Mouse (Mus musculus) forebrain, embryonic 12.5 days (tissue): ENCODE results near the gene Ogfod2. TPM values are rescaled to one million over a fixed set of nuclear protein-coding genes. Genes with fewer than 3 reads are reported as not detected.

Experiments used
- ATAC-seq: fragments of 200-750 bp; cut with Nextera tagmentation; 2 replicates; pipeline ENCODE4 v1.8.0; 2017; ENCODE audit warnings: moderate TSS enrichment; ENCODE audit not compliant: low FRiP score
- H3K27ac ChIP-seq: fragments of 300-500 bp; sonication (generic); 2 replicates; pipeline ENCODE4 v1.5.1; 2016; ENCODE audit warnings: mild to moderate bottlenecking
- H3K27me3 ChIP-seq: fragments of 300-500 bp; sonication (generic); 2 replicates; pipeline ENCODE4 v1.6.1; 2016; ENCODE audit warnings: mild to moderate bottlenecking
- H3K36me3 ChIP-seq: fragments of 300-500 bp; sonication (generic); replicated peaks from 2 replicates; pipeline ENCODE4 v1.6.1; 2016; ENCODE audit warnings: mild to moderate bottlenecking
- H3K4me1 ChIP-seq: fragments of 300-500 bp; sonication (generic); 2 replicates; pipeline ENCODE4 v1.6.1; 2016
- H3K4me2 ChIP-seq: fragments of 300-500 bp; sonication (generic); 2 replicates; pipeline ENCODE4 v1.6.1; 2016; ENCODE audit warnings: mild to moderate bottlenecking, moderate library complexity
- H3K4me3 ChIP-seq: fragments of 300-500 bp; sonication (generic); replicated peaks from 2 replicates; pipeline ENCODE4 v1.5.1; 2016; ENCODE audit warnings: mild to moderate bottlenecking
- H3K9ac ChIP-seq: fragments of 300-500 bp; sonication (generic); 2 replicates; pipeline ENCODE4 v1.6.1; 2016; ENCODE audit warnings: mild to moderate bottlenecking
- H3K9me3 ChIP-seq: fragments of 300-500 bp; sonication (generic); 2 replicates; pipeline ENCODE4 v1.6.1; 2016
- WGBS: fragments of 180-500 bp; shearing (Covaris S2); methylation state at CpG from one replicate; pipeline ENCODE4 v1.1.7; 2016; 5-methylcytosine and 5-hydroxymethylcytosine counted together
- polyA plus RNA-seq: library from polyadenylated mRNA; unstranded; fragments of >200 nt; fragmentation: Nextera tagmentation; extraction: Ambion mirVana; gene quantifications from 2 replicates; pipeline ENCODE4 v1.2.1, GENCODE M21; 2016

Ogfod2 gene
- polyA plus RNA-seq, 1 experiment from 2014 or later = 17.7 TPM

- Histone ChIP-seq H3K9ac (no peak overlapping the region), H3K36me3 (no peaks in the 10 kb centered on the region), H3K4me2 (no peak overlapping the region), H3K27me3 (0 out of 2 replicates have a peak, but pooled peaks cover 2% of the 10 kb centered on the region), H3K4me1 (peaks cover 70% of the 10 kb centered on the region), H3K9me3 (no peaks in the 10 kb centered on the region), H3K27ac (no peak overlapping the region), H3K4me3 (no peak overlapping the region)
- WGBS = 88% methylated on average over 11 of the region's 11 CpGs
- no peak for ATAC-seq
Measured at GRCm38 (mm10) chr5:124163445-124163844, 51.3 kb downstream of the Ogfod2 start.

Other genes starting within 250 kb of the Ogfod2 start
- gene Hcar2, start 246.8 kb upstream of the Ogfod2 start, polyA plus RNA-seq = not detected in 2 replicates
- 0.09 and 0.17 TPM in 2 replicates for gene Hcar1, start 232.3 kb upstream of the Ogfod2 start, polyA plus RNA-seq
- 161 and 171 TPM in 2 replicates for gene Denr, start 205.1 kb upstream of the Ogfod2 start, polyA plus RNA-seq
- gene Gm43518, start 184.9 kb upstream of the Ogfod2 start, polyA plus RNA-seq = 1.4 and 3.4 TPM in 2 replicates
- 4.4 and 5.6 TPM in 2 replicates for gene Ccdc62, start 181.6 kb upstream of the Ogfod2 start, polyA plus RNA-seq
- 16.0 and 17.9 TPM in 2 replicates for gene Hip1r, start 138.7 kb upstream of the Ogfod2 start, polyA plus RNA-seq
- gene Vps37b, start 80.0 kb upstream of the Ogfod2 start, polyA plus RNA-seq = 70.5 and 73.4 TPM in 2 replicates
- 2.9 and 3.3 TPM in 2 replicates for gene Abcb9, start 16.5 kb upstream of the Ogfod2 start, polyA plus RNA-seq
- gene Arl6ip4, start 3.8 kb downstream of the Ogfod2 start, polyA plus RNA-seq = 92.7 and 97.1 TPM in 2 replicates
- gene Pitpnm2, start 137.5 kb downstream of the Ogfod2 start, polyA plus RNA-seq = 6.8 and 8.9 TPM in 2 replicates
- 24.4 and 24.7 TPM in 2 replicates for gene Mphosph9, start 215.7 kb downstream of the Ogfod2 start, polyA plus RNA-seq
- 19.2 and 23.0 TPM in 2 replicates for gene 2810006K23Rik, start 215.8 kb downstream of the Ogfod2 start, polyA plus RNA-seq